Mouse (Mus musculus): ENCODE data around the gene Cep126.

DNA sequence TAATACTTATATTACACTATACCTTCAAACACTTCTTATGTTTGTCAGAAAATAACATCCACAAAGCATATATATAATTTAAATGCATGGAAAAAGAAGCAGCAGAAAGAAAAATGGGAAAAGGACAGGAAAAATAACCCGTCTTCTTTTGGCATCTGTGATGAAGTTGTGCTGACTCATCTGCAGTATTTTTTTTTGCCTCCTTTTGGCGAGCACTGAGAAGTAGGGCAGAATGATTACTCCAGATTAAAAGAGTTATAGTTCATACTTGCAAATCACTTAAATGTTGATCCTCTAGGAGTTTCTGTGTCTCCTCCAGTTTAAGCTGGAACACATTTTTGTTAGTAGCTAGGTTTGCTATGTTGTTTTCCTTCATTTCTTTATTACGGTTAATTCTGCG is 31.0 kb downstream of the Cep126 start:
- no peak for TF ChIP-seq CTCF (IDR thresholded peaks at IDR 0.05)
- no peak for TF ChIP-seq EP300 (IDR thresholded peaks at IDR 0.05)
